Mouse (Mus musculus) lung, postnatal 0 days (tissue): ENCODE results near the gene Myo1c. TPM values are rescaled to one million over a fixed set of nuclear protein-coding genes. Genes with fewer than 3 reads are reported as not detected.

Experiments
- ATAC-seq: fragments of 200-750 bp; cut with Nextera tagmentation; 2 replicates; pipeline ENCODE4 v1.8.0; 2017; ENCODE audit warnings: moderate library complexity
- DNase-seq: peaks from one replicate; pipeline ENCODE4 v3.0.0-alpha.2; 2016; ENCODE audit warnings: low spot score
- H3K27ac ChIP-seq: fragments of 300-500 bp; sonication (generic); 2 replicates; pipeline ENCODE4 v1.5.1; 2014; ENCODE audit warnings: antibody characterized with exemption, mild to moderate bottlenecking, low read length, mixed read lengths
- H3K27me3 ChIP-seq: fragments of 300-500 bp; sonication (generic); replicated peaks from 2 replicates; pipeline ENCODE4 v1.6.1; 2014; ENCODE audit warnings: low read length, mixed read lengths; ENCODE audit not compliant: insufficient read depth
- H3K36me3 ChIP-seq: fragments of 300-500 bp; sonication (generic); 2 replicates; pipeline ENCODE4 v1.6.1; 2014; ENCODE audit warnings: low read length, mixed read lengths; ENCODE audit not compliant: insufficient read depth
- H3K4me1 ChIP-seq: fragments of 300-500 bp; sonication (generic); 2 replicates; pipeline ENCODE4 v1.6.1; 2014; ENCODE audit warnings: antibody characterized with exemption, low read depth, low read length, mixed read lengths; ENCODE audit not compliant: insufficient read depth
- H3K4me2 ChIP-seq: fragments of 300-500 bp; sonication (generic); replicated peaks from 2 replicates; pipeline ENCODE4 v1.6.1; 2014; ENCODE audit warnings: low read depth, mild to moderate bottlenecking, low read length, moderate library complexity, mixed read lengths
- H3K4me3 ChIP-seq: fragments of 300-500 bp; sonication (generic); 2 replicates; pipeline ENCODE4 v1.5.1; 2014; ENCODE audit warnings: low read depth, low read length
- H3K9ac ChIP-seq: fragments of 300-500 bp; sonication (generic); replicated peaks from 2 replicates; pipeline ENCODE4 v1.6.1; 2014; ENCODE audit warnings: low read depth, mild to moderate bottlenecking
- H3K9me3 ChIP-seq: fragments of 300-500 bp; sonication (generic); 2 replicates; pipeline ENCODE4 v1.6.1; 2016; ENCODE audit warnings: low read length, mixed read lengths
- CTCF ChIP-seq: IDR thresholded peaks from 2 replicates; pipeline ENCODE4 v1.5.1; 2016; ENCODE audit warnings: antibody characterized with exemption, mild to moderate bottlenecking
- EP300 ChIP-seq: IDR thresholded peaks from 2 replicates; pipeline ENCODE4 v1.6.1; 2016; ENCODE audit warnings: antibody characterized with exemption, mild to moderate bottlenecking, control low read depth
- WGBS: fragments of 180-500 bp; shearing (Covaris S2); extraction: QIAGEN DNeasy Blood & Tissue Kit; methylation state at CpG from one replicate; pipeline ENCODE4 v1.1.7; 2014; 5-methylcytosine and 5-hydroxymethylcytosine counted together
- polyA plus RNA-seq: library from polyadenylated mRNA; unstranded; fragments of >200 nt; fragmentation: Nextera tagmentation; extraction: Ambion mirVana; gene quantifications from 2 replicates; pipeline ENCODE4 v1.2.1, GENCODE M21; 2015

The Myo1c gene
- polyA plus RNA-seq, 1 experiment from 2014 or later, result 88.5 TPM

GRCm38 (mm10) chr11:75715556-75715955, 65.3 kb downstream of the Myo1c start:
- H3K4me2 ChIP-seq, result 0 out of 2 replicates have a peak overlapping the region, but pooled peaks have one; percentile 25
- 42% methylated on average over 12 of the region's 12 CpGs for WGBS
- ATAC-seq, result no peak

GRCm38 (mm10) chr11:75716661-75717325, 66.5 kb downstream of the Myo1c start:
- ATAC-seq, result peak; percentile 32; the same call in 1 of the 2 replicates
- WGBS, result 72% methylated on average over 8 of the region's 8 CpGs
- peak; percentile 46 for DNase-seq

More at GRCm38 (mm10) chr11:75715556-75715955, 65.3 kb downstream of the Myo1c start:
- H3K4me3 ChIP-seq, result no peak overlapping the region
- H3K4me1 ChIP-seq, result no peaks in the 10 kb centered on the region
- TF ChIP-seq CTCF (no peak), EP300 (no peak)
- DNase-seq, result no peak
- no peak overlapping the region for H3K27ac ChIP-seq
- H3K27me3 ChIP-seq, result no peaks in the 10 kb centered on the region
- no peak overlapping the region for H3K9ac ChIP-seq
- no peaks in the 10 kb centered on the region for H3K9me3 ChIP-seq
- H3K36me3 ChIP-seq, result no peaks in the 10 kb centered on the region

GRCm38 (mm10) chr11:75722339-75722738, 72.0 kb downstream of the Myo1c start:
- no peaks in the 10 kb centered on the region for H3K9me3 ChIP-seq
- no peak for DNase-seq
- TF ChIP-seq CTCF (no peak), EP300 (no peak)
- 47% methylated on average over 4 of the region's 4 CpGs for WGBS
- no peak overlapping the region for H3K27ac ChIP-seq
- H3K4me3 ChIP-seq, result no peak overlapping the region
- H3K9ac ChIP-seq, result no peak overlapping the region
- H3K36me3 ChIP-seq, result no peaks in the 10 kb centered on the region
- no peaks in the 10 kb centered on the region for H3K27me3 ChIP-seq
- no peak for ATAC-seq
- no peaks in the 10 kb centered on the region for H3K4me1 ChIP-seq
- H3K4me2 ChIP-seq, result no peak overlapping the region

More at GRCm38 (mm10) chr11:75716661-75717325, 66.5 kb downstream of the Myo1c start:
- Histone ChIP-seq H3K9me3 (no peaks in the 10 kb centered on the region), H3K36me3 (no peaks in the 10 kb centered on the region), H3K9ac (no peak overlapping the region), H3K27ac (no peak overlapping the region), H3K4me3 (no peak overlapping the region), H3K4me2 (no peak overlapping the region), H3K4me1 (no peaks in the 10 kb centered on the region), H3K27me3 (no peaks in the 10 kb centered on the region)
- TF ChIP-seq EP300 (no peak), CTCF (peak; percentile 32)

Other genes starting within 250 kb of the Myo1c start
- gene Serpinf1, start 227.8 kb upstream of the Myo1c start, polyA plus RNA-seq, result 58.0 and 64.2 TPM in 2 replicates
- gene Serpinf2, start 210.9 kb upstream of the Myo1c start, polyA plus RNA-seq, result 0.14 and 0.19 TPM in 2 replicates
- 5.9 and 7.2 TPM in 2 replicates for gene Wdr81, start 195.8 kb upstream of the Myo1c start, polyA plus RNA-seq
- 6.1 and 8.7 TPM in 2 replicates for gene Tlcd2, start 188.8 kb upstream of the Myo1c start, polyA plus RNA-seq
- 19.7 and 22.5 TPM in 2 replicates for gene Prpf8, start 163.7 kb upstream of the Myo1c start, polyA plus RNA-seq
- gene Rilp, start 140.4 kb upstream of the Myo1c start, polyA plus RNA-seq, result 12.4 and 15.7 TPM in 2 replicates
- gene Scarf1, start 137.0 kb upstream of the Myo1c start, polyA plus RNA-seq, result 18.5 and 21.2 TPM in 2 replicates
- 18.2 and 24.0 TPM in 2 replicates for gene Slc43a2, start 118.8 kb upstream of the Myo1c start, polyA plus RNA-seq
- gene Pitpna, start 62.4 kb upstream of the Myo1c start, polyA plus RNA-seq, result 71.1 and 74.4 TPM in 2 replicates
- 60.2 and 71.4 TPM in 2 replicates for gene Inpp5k, start 19.5 kb upstream of the Myo1c start, polyA plus RNA-seq
- gene Crk, start 28.8 kb downstream of the Myo1c start, polyA plus RNA-seq, result 83.8 and 90.3 TPM in 2 replicates
- 453 and 499 TPM in 2 replicates for gene Ywhae, start 82.4 kb downstream of the Myo1c start, polyA plus RNA-seq
- 0.06 and 0.10 TPM in 2 replicates for gene Doc2b, start 145.5 kb downstream of the Myo1c start, polyA plus RNA-seq